Mouse (Mus musculus) cerebellum, adult 2 months (tissue): ENCODE measurements at regions not wholly inside any gene's neighbourhood (a gene's known extent, or its start where the extent isn't known, plus 50 kb on each side); places are given as distances from the start of the nearest gene placed in this dataset.

Experiments used
- CTCF ChIP-seq: fragments of 200-500 bp; IDR thresholded peaks from 2 replicates; pipeline ENCODE4 v1.5.1; 2011; ENCODE audit warnings: low read depth, mild to moderate bottlenecking, control low read depth, low read length, moderate library complexity, borderline replicate concordance; ENCODE audit not compliant: insufficient read depth
- POLR2A ChIP-seq: fragments of 200-500 bp; IDR thresholded peaks from 2 replicates; pipeline ENCODE4 v1.6.1; 2011; ENCODE audit warnings: low read length, control low read depth, borderline replicate concordance; ENCODE audit not compliant: insufficient read depth

DNA sequence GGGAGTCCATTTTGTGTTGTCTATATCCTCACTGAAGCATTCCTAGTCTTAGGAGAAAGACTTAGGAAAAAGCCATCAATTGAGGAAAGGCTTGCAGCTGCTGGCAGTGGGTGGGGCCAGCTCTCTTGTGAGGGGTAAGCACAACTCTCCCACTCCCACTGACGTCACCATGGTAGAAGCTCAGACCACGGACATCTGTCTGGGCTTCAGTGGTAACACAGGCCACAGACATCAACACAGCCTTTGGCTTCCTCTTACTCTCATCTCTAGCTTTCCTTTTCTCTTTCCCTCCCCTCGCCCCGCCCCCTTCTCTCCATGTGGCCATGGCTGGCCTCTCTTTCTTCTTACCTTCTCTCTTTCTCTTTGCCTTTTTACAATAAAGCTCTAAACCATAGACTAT is 407.4 kb upstream of the Gm6657 start:
- TF ChIP-seq CTCF (no peak), POLR2A (no peak)
